Mouse (Mus musculus) heart, postnatal 0 days (tissue): ENCODE results near the gene Gm6020. TPM values are rescaled to one million over a fixed set of nuclear protein-coding genes. Genes with fewer than 3 reads are reported as not detected.

ENCODE experiments used
- ATAC-seq: fragments of 200-750 bp; cut with Nextera tagmentation; 2 replicates; pipeline ENCODE4 v1.8.0; 2017; ENCODE audit warnings: low read depth, moderate number of reproducible peaks, moderate library complexity; ENCODE audit not compliant: insufficient read depth
- DNase-seq: peaks from one replicate; pipeline ENCODE4 v3.0.0-alpha.2; 2016; ENCODE audit warnings: low spot score
- H3K27ac ChIP-seq: fragments of 300-500 bp; sonication (generic); 2 replicates; pipeline ENCODE4 v1.5.1; 2014; ENCODE audit warnings: low read depth, mild to moderate bottlenecking
- H3K27me3 ChIP-seq: fragments of 300-500 bp; sonication (generic); 2 replicates; pipeline ENCODE4 v1.6.1; 2014; ENCODE audit warnings: low read length, mixed read lengths; ENCODE audit not compliant: control insufficient read depth, insufficient read depth
- H3K36me3 ChIP-seq: fragments of 300-500 bp; sonication (generic); replicated peaks from 2 replicates; pipeline ENCODE4 v1.6.1; 2014; ENCODE audit warnings: low read length, mixed read lengths; ENCODE audit not compliant: control insufficient read depth, insufficient read depth
- H3K4me1 ChIP-seq: fragments of 300-500 bp; sonication (generic); 2 replicates; pipeline ENCODE4 v1.6.1; 2014; ENCODE audit warnings: antibody characterized with exemption; ENCODE audit not compliant: control insufficient read depth, insufficient read depth
- H3K4me2 ChIP-seq: fragments of 300-500 bp; sonication (generic); 2 replicates; pipeline ENCODE4 v1.6.1; 2014; ENCODE audit warnings: low read depth, mild to moderate bottlenecking, low read length, moderate library complexity
- H3K4me3 ChIP-seq: fragments of 300-500 bp; sonication (generic); 2 replicates; pipeline ENCODE4 v1.5.1; 2014; ENCODE audit warnings: low read depth, low read length
- H3K9ac ChIP-seq: fragments of 300-500 bp; sonication (generic); replicated peaks from 2 replicates; pipeline ENCODE4 v1.6.1; 2014; ENCODE audit warnings: low read depth, low read length, mixed read lengths
- H3K9me3 ChIP-seq: fragments of 300-500 bp; sonication (generic); replicated peaks from 2 replicates; pipeline ENCODE4 v1.6.1; 2016; ENCODE audit warnings: low read length; ENCODE audit not compliant: control insufficient read depth
- CTCF ChIP-seq: IDR thresholded peaks from 2 replicates; pipeline ENCODE4 v1.5.1; 2016; ENCODE audit warnings: antibody characterized with exemption, control low read depth, low read depth
- EP300 ChIP-seq: IDR thresholded peaks from 2 replicates; pipeline ENCODE4 v1.6.1; 2016; ENCODE audit warnings: antibody characterized with exemption, low read depth
- WGBS: fragments of 180-500 bp; shearing (Covaris S2); extraction: QIAGEN DNeasy Blood & Tissue Kit; methylation state at CpG from one replicate; pipeline ENCODE4 v1.1.7; 2014; 5-methylcytosine and 5-hydroxymethylcytosine counted together
- polyA plus RNA-seq: library from polyadenylated mRNA; unstranded; fragments of >200 nt; fragmentation: Nextera tagmentation; extraction: Ambion mirVana; gene quantifications from 2 replicates; pipeline ENCODE4 v1.2.1, GENCODE M21; 2015
- total RNA-seq: library from RNA; depleted of rRNA; stranded (reverse); fragments of >200 nt; gene quantifications from 2 replicates; pipeline ENCODE4 v1.2.3, GENCODE M21; 2014; ENCODE audit warnings: low replicate concordance

Gene Gm6020
- total and polyA plus RNA-seq, 2 experiments from 2014 or later: not detected

- no peaks in the 10 kb centered on the region for H3K27me3 ChIP-seq
- H3K27ac ChIP-seq: no peak overlapping the region
- WGBS: 90% methylated on average over 6 of the region's 6 CpGs
- no peak for ATAC-seq
- H3K9ac ChIP-seq: no peak overlapping the region
- 0 out of 2 replicates have a peak, but pooled peaks cover 3% of the 10 kb centered on the region for H3K9me3 ChIP-seq
- no peak overlapping the region for H3K4me2 ChIP-seq
- TF ChIP-seq EP300 (no peak), CTCF (no peak)
- no peaks in the 10 kb centered on the region for H3K4me1 ChIP-seq
- H3K4me3 ChIP-seq: no peak overlapping the region
- no peaks in the 10 kb centered on the region for H3K36me3 ChIP-seq
- DNase-seq: peak; percentile 51
These were observed 40.1 kb downstream of the Gm6020 start for GRCm38 (mm10) chr19:61223706-61224328.

DNA sequence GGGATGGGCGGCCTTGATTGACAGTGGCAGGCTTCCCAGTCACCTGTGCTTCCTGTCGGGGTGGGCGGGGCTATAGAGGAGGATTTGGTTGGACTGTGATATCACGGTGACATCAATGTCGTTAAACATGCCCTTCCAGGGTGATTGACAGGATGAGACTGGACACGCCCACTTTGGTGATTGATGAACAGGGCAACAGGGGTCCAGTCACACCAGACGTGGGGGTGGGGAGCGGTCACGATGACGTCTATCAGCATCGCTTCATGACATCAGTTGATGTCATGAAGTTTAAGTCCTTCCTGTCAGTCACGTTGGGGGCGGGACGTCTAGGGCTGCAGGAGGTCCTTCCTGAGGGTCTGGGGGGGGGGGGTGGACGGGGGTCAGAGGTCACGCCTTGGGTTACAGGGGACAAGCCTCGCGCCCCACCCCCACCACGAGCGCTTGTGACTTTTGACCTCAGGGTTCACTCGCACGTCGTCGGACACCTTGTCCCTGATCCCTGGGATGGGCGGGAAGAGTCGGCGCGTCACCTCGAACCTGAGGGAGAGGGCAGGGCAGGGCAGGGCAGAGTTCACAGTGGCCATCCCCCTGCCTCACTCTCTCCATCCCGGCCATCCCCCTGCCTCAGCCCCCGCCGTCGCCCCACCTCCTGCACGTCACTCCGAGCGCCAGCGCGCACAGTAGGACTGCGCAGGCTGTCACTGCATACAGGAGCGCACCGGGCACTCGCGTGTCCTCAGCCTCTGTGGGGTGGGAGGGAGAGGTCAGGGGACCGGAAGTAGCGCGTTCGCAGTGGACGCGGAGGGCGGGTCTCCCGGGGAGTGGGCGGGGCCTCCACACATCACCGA is 41.2 kb downstream of the Gm6020 start:
- no peak overlapping the region for H3K27ac ChIP-seq
- H3K9ac ChIP-seq: no peak overlapping the region
- H3K9me3 ChIP-seq: 0 out of 2 replicates have a peak, but pooled peaks cover 3% of the 10 kb centered on the region
- H3K4me2 ChIP-seq: peak overlapping the region; percentile 62
- H3K4me3 ChIP-seq: peak overlapping the region; percentile 63
- no peaks in the 10 kb centered on the region for H3K27me3 ChIP-seq
- TF ChIP-seq CTCF (no peak), EP300 (no peak)
- peak; percentile 7 for DNase-seq
- WGBS: 47% methylated on average over 41 of the region's 53 CpGs
- H3K4me1 ChIP-seq: no peaks in the 10 kb centered on the region
- no peaks in the 10 kb centered on the region for H3K36me3 ChIP-seq
- ATAC-seq: peak; percentile 7; the same call in 1 of the 2 replicates

DNA sequence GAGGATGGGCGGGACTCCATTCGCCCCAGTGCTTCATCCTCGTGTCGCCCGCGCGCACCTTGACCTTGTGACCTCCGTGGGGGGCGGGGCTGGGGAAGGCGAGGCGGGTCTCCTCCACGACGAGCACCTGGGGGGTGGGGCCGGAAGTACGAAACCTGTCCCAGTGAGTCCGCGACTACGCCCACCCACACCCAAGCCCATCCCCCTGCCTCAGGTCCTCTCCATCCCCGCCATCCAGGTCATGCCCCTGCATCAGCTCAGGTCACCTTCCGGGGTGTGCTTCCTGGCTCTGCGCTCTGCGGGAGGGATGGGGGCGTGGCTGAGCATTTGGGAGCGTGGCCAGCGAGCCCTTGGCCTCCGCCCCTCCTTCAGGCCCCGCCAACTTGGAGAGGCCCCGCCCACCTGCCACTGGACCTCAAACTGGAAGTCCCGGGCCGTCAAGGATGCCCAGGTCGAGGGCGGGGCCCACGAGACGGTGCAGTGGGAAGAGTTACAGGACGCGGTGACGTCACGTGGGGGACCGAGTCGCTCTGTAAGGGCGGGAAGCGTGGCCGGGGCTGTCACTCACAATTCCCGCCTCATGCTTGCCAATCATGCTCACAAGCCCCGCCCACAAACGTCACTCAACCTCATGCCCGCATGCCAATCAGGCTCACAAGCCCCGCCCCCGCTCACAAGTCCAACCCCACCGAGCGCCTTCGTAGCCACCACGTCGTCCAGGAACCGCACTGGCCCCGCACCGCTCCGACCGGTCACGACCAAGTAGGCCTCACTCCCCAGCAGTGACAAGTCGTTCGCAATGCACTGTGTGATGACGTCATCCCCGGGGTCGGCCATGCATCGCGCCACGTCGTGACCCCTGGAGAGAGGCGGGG is 42.1 kb downstream of the Gm6020 start:
- no peaks in the 10 kb centered on the region for H3K36me3 ChIP-seq
- TF ChIP-seq EP300 (no peak), CTCF (no peak)
- no peaks in the 10 kb centered on the region for H3K4me1 ChIP-seq
- H3K9me3 ChIP-seq: 0 out of 2 replicates have a peak, but pooled peaks cover 3% of the 10 kb centered on the region
- peak overlapping the region; percentile 86 for H3K27ac ChIP-seq
- H3K4me3 ChIP-seq: peak overlapping the region; percentile 63
- H3K9ac ChIP-seq: no peak overlapping the region
- H3K4me2 ChIP-seq: peak overlapping the region; percentile 62
- no peaks in the 10 kb centered on the region for H3K27me3 ChIP-seq
- WGBS: 13% methylated on average over 53 of the region's 70 CpGs
- peak; percentile 22 for ATAC-seq
- DNase-seq: peak; percentile 69

- Histone ChIP-seq H3K4me3 (peak overlapping the region; percentile 63), H3K27ac (peak overlapping the region; percentile 86), H3K9me3 (0 out of 2 replicates have a peak, but pooled peaks cover 3% of the 10 kb centered on the region), H3K4me2 (peak overlapping the region; percentile 62), H3K36me3 (no peaks in the 10 kb centered on the region), H3K27me3 (no peaks in the 10 kb centered on the region), H3K4me1 (no peaks in the 10 kb centered on the region), H3K9ac (peak overlapping the region; percentile 40; the same call in 1 of the 2 replicates)
- 2% methylated on average over 71 of the region's 71 CpGs for WGBS
- TF ChIP-seq CTCF (no peak), EP300 (no peak)
- peak; percentile 59 for DNase-seq
- peak; percentile 47 for ATAC-seq
These were observed 42.8 kb downstream of the Gm6020 start for GRCm38 (mm10) chr19:61226401-61226927.
